Mouse (Mus musculus) left cerebral cortex, adult 9 months (tissue): ENCODE data around the gene Gm14403.
A peak's percentile ranks its signal among the peaks of the same experiment; 100 is the strongest.
"Not testable (repeated sequence)": the region's sequence is repeated elsewhere in the genome, so short reads cannot be mapped to it uniquely, and the experiment has no call there.

Experiments used
- DNase-seq, 2 experiments: peaks; one replicate each; pipeline ENCODE4 v3.0.0; 2022; ENCODE audit warnings: low spot score in 2 of 2

The Gm14403 gene

DNA sequence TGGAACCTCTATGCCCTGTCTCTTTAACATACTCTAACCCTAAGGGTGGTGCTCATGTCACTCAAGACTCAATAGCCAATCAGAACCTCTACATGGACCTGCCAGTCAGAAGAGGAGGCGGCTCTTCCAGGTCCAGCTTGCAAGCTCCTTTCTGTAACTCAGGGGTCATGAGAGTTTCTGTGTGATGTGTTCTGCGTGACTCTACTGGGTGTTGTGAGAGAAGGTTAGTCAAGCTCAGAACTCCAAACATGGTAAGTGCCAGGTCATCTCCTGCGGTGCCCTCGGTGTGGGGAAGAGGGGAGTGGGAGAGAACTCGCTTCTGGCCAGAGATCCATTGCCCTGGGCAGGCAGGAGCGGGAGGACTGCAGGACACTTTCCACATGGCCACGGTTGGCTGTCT is at the start of gene Gm14403:
Gm14403 (plus strand) TSS at position 149 of the 400 bp plus-strand sequence.
- peak in 1 of 2 experiments; percentile 39 for DNase-seq

DNA sequence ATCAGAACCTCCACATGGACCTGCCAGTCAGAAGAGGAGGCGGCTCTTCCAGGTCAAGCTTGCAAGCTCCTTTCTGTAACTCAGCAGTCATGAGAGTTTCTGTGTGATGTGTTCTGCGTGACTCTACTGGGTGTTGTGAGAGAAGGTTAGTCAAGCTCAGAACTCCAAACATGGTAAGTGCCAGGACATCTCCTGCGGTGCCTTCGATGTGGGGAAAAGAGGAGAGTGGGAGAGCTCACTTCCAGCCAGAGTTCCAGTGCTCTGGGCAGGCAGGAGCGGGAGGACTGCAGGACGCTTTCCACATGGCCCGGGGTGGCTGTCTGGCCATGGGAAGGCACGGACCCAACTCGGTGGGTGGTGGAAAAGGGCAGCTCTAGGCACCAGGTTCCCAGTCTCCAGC is 33.3 kb upstream of the Gm14403 start, which contains the start of gene Zfp970:
Zfp970 (plus strand) TSS at position 58 of the 400 bp plus-strand sequence.
- not testable (repeated sequence) for DNase-seq

DNA sequence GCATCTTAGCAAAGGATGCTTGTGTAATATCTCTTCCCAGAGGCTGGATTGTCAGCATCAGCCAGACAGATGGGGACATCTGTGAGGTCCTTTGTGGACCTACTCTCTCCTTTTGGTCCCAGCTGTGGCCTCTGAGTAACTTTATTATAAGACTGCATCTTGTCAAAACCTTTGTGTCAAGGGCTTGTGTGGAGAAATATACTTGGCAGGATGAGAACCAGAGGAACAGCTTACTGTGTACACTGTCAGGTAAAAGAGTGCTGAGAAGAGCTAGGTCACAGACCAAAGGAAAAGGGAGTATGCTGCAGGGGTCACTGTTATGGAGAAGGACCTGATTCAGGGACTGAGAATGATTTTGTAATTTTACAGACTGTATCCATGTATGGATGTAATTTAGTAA is 29.8 kb upstream of the Gm14403 start:
- not testable (repeated sequence) for DNase-seq

DNA sequence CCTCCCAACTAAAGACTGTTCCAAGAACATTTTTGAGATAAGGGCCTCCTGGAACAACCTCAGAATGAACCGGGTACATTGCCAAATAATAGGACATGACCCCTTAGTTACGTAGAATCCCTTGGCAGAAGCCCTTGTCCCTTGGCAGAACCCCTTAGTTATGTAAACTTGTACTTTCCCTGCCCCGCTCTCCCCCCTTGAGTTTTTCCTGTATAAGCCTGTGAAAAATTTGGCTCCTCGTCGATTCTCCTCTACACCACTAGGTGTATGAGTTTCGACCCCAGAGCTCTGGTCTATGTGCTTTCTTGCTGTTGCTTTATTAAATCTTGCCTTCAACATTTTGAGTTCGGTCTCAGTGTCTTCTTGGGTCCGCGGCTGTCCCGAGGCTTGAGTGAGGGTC is 25.8 kb upstream of the Gm14403 start:
- DNase-seq = not testable (repeated sequence)

DNA sequence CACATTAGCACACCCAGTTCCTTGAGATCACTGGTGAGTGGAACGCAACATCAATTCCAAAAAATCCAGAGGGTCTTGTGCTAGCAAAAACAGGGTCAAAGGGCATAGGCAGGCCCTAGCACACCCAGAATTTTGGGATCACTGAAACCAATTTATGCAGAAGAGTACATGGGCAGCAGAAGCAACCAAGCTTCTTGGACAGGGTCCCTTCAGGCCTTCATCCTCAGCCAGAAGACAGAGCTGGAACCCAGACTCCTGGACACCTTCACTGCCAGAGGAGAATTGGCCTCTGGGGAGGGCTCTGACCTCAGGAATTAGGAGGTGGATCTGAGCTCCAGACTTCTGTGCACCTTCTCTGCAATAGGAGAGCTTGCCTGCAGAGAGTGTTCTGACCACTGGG is 16.0 kb upstream of the Gm14403 start:
- not testable (repeated sequence) for DNase-seq

DNA sequence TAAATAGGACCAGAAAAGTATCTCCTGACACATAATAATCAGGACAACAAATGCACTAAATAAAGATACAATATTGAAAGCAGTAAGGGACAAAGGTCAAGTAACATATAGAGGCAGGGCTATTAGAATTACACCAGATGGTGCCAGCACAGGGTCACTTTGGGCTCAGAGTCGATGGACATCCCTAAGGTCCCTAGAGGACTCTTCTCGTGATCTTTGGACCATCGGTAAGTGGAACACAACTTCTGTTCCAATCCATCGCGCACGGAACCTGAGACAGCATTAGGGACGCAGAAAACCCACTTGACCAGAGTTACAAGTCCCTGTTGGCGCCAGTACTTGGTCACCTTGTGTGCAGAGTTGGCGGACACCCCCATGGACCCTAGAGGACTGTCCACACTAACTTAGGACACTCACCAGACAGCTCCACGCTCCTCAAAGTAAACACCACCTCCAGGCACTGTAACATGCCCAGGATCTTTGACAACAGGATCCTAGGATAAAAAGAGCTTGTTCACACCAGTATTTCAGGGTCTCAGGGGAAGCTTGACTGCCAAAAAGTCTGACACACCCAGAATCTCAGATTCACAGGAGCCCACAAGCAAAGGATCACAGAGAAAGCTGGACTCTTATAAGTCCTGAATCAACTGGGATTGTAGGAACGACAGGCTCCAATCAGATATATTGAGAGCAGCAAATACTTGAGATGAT is 14.6 kb upstream of the Gm14403 start:
- DNase-seq = not testable (repeated sequence)

DNA sequence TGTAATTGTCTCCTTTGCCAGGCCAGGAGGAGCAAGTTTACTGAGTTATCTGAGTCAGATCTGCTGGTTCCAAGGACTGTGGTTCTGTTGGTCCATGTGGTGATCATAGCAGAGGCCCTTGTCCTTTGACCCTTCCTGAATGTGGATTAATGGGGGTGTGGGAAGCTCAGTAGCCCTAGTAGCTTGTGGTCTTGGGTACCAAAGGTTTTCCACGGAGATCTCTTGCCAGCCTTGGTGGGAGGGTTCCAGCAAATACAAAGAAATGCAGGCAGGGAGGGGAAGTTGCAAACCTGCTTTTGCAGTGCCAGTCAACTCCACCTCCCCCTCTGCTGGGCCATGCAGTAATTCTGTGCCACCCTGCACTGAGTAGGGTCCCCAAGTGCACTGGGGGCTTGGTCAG is 1.2 kb downstream of the Gm14403 start:
- not testable (repeated sequence) for DNase-seq

DNA sequence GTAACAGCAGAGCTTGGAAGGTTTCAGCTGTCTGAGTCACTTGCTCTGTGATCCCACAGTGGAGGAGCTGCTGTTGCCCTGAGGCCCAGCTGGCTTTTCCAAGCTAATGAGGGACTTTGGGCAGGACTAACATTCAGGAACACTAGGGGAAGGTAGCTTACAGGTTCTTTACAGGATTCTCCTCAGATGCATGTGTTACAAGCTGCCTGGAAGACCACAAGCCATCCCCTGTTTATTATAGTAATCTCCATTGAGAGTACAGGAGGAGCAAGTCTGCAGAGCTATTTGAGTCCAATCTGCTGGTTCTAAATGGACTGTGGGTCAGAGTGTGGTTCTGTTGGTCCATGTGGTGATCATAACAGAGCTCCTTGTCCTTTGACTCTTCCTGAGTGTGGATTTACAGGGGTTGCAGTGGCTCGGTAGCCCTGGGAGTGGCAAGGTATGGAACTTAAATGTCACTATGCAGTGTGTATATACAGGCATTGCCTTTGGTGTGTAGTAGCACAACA is 7.2 kb downstream of the Gm14403 start:
- DNase-seq = not testable (repeated sequence)

DNA sequence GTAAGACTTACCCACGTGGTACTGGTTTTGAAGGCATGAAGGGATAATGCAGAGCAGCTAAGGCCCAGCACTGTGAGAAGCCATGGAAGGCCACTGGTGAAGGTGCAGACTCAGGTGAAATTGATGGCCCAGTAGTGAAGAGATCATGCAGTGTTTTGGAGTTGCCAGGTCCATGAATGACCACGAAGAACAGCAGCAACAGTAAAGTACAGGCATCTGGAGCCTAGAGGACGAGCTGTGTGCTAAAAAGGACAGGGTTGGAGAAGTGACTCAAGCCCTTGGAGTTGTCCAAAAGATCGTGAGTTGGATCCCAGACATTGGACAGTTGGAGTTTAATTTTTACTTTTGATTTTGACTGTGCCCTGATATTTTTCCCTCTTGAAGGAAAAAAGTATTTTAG is 13.4 kb downstream of the Gm14403 start:
- DNase-seq = not testable (repeated sequence)

DNA sequence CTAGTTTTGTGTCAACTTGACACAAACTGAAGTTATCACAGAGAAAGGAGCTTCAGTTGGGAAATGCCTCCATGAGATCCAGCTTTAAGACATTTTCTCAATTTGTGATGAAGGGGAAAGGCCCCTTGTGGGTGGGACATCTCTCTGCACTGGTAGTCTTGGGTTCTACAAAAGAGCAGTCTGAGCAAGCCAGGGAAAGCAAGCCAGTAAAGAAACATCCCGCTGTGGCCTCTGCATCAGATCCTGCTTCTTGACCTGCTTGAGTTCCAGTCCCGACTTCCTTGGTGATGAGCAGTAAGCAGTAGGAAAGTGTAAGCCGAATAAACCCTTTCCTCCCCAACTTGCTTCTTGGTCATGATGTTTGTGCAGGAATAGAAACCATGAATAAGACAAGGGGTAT is 14.0 kb downstream of the Gm14403 start:
- DNase-seq = not testable (repeated sequence)

DNA sequence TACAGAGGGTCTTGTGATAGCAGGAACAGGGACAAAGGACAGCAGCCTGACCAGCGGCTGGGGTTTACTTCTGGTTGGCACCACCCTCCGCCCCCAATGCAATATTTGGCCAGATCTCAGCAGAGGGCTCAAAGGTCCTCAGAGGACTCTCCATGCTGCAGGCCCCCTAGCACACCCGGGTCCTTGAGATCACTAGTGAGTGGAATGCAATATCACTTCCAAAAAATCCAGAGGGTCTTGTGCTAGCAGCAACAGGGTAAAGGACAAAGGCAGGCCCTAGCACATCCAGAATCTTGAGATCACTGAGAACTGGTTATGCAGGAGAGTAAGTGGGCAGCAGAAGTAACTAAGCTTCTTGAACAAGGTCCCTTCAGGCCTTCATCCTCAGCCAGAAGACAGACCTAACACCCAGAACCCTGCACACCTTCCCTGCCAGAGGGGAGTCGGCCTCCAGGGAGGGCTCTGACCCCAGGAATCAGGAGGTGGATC is 16.0 kb downstream of the Gm14403 start:
- DNase-seq = not testable (repeated sequence)

DNA sequence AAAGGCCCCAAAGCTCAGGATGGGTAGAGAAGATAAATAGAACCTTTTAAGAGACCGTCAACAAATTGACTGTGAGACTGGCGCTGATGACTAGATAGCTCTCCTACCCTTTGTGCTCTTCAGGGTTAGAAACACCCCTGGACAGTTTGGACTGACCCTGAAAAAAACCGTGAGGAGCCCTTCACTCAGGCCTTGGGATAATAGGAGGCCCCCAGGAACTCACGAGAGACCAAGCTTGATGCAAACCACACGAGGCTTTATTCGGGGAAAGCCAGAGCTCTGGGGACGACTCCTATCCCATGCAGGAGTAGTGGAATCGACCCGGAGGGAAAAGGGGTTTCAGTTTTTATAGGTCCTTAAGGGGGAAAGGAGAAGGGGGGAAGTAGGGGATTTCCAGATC is 19.7 kb downstream of the Gm14403 start:
- DNase-seq = not testable (repeated sequence)

DNA sequence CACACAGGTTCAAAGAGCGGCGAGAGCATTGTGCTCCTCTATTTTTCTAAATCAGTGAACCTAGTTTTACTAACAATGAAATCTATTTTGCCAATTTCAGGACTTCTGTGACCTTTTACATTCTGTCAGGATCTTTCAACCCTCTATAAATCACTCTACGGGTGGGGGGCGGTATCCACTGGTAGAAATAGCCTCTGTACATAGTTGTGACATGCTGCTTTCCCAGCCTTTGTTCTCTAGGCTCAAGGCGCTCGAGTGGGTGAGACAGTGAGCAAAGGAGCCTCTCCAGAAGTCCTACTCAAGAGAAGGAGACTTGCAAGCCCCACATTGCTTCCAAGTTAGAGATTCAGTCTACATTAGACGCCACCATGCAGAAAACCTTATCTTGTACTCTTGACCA is 20.3 kb downstream of the Gm14403 start:
- DNase-seq = not testable (repeated sequence)

DNA sequence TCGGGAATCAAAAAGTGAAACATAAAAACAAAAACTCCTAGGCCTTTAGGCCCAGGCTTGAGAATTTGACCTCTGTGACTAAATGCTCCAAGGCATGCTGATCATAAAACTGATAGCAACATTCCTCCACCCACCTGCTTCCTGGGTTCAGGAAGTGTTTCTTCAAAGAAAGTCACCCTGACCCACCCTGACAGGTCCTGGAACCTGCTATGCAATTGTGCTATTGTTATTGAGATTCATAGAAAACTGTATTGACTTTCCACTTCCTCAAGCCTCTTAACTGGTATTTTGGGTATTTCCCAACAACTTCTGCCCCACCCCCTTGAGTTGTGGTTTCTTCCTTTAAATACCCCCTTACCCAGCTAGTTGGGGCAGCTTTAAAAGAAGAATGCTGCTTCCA is 20.9 kb downstream of the Gm14403 start:
- DNase-seq = not testable (repeated sequence)

DNA sequence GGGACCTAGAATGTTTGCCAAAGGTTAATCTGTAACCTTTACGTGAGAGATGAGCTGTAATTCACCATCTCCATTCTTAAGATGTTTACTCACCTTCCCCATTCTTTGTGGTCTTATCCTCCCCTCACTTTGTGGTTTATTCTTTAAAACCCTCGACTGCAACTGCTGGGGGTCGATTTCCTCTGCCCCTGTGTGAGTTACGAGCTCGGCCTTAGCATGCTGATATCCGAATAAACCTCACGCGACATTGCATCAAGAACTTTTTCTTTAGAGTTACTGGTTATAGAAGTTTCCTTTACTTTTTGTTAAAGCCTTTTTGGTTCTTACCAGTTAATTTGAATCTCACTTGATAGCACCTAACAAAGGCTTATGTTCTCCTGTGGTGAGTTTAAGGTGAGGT is 22.0 kb downstream of the Gm14403 start:
- no peak for DNase-seq

DNA sequence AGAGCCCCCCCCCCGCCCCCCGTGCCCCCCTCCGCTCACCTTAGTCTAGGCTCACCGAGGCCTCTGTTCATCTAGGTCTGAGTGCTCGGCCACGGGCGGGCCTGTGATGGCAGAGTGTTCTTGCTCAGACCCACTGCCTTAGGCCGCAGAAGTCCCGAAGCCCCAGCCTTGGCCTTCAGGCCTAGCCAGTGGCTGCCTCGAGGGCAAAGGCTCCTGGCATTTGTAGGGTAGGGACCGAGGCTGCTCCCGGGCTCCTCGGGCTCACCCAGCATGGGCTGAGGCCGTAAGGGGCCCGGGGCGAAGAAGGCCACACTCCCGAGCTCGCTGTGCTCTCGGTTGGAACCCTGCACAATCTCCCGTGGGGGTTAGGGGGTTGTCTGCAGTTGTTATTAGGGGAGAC is 25.0 kb downstream of the Gm14403 start:
- DNase-seq = no peak

DNA sequence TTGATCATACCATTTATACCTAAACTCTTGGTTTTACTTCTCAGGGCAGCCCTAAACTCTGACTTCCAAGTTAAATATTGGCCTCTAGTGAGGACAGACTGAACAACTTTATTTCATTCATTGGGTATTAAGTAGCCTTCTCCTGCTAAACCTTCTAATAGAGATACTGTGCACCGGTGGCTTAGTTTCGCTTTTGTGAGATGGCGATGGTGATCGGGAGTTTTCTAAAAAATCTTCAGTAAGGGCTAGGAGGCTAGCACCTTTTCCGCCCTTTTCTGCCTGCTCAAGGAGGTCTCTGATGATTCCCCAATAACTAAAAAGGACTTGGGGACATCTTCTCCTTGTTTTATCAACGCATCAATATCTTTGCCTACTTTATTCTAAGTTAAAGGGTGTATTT is 25.7 kb downstream of the Gm14403 start:
- DNase-seq = not testable (repeated sequence)

DNA sequence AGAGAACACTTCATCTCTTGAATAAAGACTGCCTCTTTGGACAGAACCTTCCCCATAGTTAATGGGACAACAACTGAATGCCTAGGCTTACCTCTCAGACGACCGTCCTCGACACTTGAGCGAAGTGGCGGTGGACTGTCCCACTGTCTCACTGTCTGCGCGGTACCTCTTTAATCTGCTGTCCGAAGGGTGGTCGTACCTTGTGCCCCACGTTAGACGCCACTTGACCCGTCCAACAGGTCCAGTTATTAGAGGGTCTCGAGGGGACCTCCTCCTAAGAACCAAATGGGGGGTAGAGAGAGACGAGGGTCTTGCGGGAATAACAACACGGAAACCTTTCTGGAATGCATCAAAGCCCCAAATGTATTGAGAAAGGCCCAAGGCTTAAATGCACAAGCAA is 26.2 kb downstream of the Gm14403 start:
- DNase-seq = not testable (repeated sequence)

DNA sequence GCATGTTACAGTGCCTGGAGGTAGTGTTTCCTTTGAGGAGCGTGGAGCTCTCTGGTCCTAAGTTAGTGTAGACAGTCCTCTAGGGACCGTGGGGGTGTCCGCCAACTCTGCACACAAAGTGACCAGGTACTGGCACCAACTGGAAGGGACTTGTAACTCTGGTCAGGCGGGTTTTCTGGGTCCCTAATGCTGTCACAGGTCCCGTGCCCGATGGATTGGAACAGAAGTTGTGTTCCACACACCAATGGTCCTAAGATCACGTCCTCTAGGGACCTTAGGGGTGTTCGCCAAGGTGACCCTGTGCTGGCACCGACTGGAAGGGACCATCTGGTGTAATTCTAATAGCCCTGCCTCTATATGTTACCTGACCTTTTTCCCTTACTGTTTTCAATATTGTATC is 37.9 kb downstream of the Gm14403 start:
- no peak for DNase-seq

DNA sequence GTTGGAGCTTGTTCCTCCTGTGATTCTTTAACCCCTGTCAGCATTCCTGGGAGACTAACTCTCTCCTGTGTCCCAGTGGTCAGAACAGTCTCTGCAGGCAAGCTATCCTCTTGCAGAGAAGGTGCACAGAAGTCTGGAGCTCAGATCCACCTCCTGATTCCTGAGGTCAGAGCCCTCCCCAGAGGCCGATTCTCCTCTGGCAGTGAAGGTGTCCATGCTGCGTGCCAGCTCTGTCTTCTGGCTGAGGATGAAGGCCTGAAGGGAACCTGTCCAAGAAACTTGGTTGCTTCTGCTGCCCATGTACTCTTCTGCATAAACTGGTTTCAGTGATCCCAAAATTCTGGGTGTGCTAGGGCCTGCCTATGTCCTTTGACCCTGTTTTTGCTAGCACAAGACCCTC is 39.1 kb downstream of the Gm14403 start:
- DNase-seq = not testable (repeated sequence)

DNA sequence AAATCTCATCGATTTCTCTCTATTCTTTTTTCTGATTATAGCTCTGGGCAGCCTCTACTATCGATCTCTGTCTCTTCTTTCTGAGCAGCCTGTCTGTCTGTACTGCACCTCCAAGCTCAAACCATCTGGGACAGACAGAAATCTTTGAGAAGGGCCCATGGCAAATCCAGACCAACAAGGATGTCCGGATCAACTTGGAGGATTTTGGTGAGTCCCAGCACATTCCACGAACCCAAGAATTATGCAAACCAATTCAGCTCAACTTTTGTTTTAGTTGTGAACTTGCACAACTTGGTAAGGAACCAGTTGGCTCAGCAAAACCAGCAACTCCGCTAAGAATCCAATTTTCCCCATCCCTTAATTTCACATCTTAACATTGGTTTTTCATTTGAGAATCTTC is 39.7 kb downstream of the Gm14403 start:
- not testable (repeated sequence) for DNase-seq

DNA sequence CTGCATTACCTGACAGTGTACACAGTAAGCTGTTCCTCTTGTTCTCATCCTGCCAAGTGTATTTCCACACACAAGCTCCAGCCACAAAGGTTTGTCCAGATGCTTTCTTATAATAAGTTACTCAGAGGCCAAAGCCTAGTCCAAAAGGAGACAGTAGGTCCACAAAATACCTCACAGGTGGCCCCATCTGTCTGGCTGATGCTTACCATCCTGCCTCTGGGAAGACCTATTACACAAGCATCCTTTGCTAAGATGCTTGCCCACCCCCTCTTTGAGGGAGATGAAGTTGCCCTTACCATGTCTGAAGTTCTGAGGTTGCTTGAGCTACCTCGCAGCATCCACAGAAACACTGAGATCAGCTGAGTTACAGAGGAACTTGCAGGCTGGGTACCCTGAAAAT is 57.2 kb downstream of the Gm14403 start:
- DNase-seq = not testable (repeated sequence)
